Mouse (Mus musculus) adrenal gland, postnatal 25 days (tissue): ENCODE results near the gene Ptpre. TPM values are rescaled to one million over a fixed set of nuclear protein-coding genes. Genes with fewer than 3 reads are reported as not detected.
"Not testable (repeated sequence)": the region's sequence is repeated elsewhere in the genome, so short reads cannot be mapped to it uniquely, and the experiment has no call there.

Experiments used
- DNase-seq: peaks from one replicate; pipeline ENCODE4 v3.0.0; 2021; ENCODE audit warnings: mixed read lengths
- long read RNA-seq: library from polyadenylated mRNA; stranded (forward); transcript quantifications from one replicate; pipeline ENCODE4 v2.0.0, GENCODE M21; 2021
- total RNA-seq: library from RNA; stranded (reverse); gene quantifications from 2 replicates; pipeline ENCODE4 v1.2.3, GENCODE M21; 2021

Gene Ptpre
- total RNA-seq = 6.5 and 8.1 TPM in 2 replicates
- long read RNA-seq, full-length matches to known transcripts = 3 of 6 reads
- long read RNA-seq, partial matches to known transcripts = 0 of 6 reads
- long read RNA-seq, other reads (novel, unspliced or antisense) = 3 of 6 reads

DNA sequence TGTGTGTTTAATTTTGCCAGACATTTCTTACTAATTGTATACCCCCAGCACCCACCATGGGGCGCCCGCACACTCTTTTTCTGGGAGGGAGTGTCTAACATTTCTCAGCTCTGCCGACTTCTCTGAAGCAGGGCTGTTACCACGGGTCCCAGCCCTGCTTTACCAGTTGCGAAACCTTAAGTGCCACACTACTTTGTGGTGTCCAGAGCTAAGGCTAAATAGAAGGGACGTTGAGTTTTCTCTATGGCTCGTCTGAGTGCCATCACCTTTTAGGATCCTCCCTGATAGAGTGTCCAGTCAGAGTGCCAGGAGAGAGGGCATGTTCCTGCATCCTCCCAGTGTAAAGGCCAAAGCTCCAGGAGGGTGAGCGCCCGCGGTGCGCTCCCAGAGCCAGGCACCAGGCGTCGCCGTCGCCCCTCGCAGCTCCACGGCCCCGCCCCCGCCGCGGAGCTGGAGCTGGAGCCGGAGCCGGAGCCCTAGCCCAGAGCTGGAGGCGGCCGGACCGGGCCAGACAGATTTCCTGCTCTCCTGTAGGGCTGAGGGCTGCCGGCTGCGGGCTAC lies at the start of gene Ptpre:
TSS of gene Ptpre (plus strand) at position 141 of the 561 bp plus-strand sequence.
- peak; percentile 92 for DNase-seq

DNA sequence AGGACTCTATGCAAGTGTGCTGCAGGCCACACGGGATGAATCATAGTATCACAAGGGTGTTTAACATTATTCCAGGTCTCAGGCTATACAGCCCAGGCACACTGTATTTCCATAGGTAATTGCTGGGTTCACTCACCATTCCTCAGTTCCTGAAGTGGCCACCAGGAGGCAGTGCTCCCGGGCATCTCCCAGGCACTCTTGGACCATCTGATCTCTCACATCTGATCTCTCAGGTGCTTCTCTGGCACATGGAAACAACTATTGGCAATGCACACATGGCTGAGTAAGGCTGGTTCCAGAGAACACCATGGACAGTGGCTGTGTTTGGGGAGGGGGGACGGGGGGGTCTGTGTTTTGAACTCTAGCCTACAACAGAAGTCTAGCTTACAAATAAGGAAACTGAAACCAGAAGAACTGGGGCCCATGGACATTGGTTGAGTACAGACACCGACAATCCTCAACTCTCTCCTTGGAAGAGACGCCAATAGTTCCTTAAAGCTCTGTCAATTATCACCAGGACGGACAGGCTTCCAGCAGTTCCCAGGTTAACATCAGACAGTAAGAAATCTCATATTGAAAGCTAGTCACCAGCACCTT lies 49.0 kb upstream of the Ptpre start:
- no peak for DNase-seq

DNA sequence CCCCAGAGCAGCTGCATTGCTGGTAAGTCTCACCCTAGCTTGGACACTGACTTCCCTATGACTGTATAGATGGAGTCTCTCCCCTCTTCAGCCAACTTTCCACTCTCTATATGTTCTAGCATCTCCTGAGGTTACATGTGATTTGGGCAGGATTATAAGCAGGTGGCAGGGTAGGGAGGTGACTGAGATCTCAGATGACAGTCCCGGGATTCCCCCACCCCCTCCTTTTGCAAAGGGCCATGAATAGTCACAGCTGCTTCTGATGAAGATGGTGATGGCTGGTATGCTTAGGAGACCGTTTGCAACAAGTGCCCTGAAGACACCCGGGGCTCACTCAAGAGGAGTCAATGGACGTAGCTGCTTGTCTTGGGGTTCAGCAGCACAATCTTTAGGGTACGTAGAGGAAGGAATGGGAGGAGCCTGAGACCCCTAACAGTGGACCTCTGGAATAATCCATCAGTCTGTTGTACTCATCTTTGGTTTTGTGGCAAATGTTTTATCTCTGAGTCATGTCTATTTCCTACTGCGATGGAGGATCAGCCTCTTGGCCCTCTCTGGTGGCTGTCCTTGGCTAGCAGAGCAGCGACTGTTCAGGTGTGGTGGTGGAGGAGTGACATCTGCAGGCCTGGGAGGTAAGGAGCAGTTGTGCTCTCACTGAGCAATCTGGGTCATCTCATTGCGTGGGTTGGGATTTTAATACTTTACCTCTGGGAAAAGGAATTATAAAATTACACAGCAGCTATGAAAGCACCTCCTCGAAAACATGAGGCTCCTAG lies 47.4 kb upstream of the Ptpre start:
- no peak for DNase-seq

DNA sequence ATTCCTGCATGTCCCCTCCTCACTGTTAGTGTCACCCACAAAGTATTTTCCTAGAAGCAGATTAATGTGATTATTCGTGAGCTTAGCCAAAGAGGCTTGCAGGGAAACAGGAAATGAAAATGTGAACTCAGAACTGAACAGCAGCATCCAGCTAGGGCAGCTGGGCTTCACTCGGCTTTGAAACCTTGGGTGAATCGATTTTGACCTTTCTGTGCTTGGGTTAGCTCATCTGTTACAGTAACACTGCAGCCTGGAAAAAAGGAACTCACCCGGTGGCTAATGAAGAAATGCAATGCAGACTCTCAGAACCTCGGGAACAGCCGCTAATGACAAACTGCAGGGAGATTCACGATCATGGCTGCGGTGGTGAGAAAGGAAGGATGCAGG lies 46.8 kb upstream of the Ptpre start:
- no peak for DNase-seq

DNA sequence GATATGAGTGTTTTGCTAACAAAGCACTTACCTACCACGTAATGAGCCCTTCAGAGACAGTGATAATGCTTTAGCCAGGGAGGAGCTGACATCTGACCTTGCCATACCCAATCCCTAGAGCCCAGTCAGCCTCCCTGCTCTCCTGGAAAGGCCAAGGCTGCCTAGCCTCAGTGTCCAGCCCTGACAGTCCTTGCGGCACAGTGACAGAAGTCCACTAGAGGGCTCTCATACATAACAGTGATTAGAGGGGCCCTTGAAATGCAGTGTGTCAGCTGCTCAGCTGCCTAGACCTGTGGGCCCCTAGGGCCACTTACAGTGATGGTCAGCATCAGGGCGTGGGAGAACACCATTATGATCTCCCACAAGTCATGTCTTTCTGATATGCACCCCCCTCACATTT lies 42.0 kb upstream of the Ptpre start:
- peak; percentile 38 for DNase-seq

DNA sequence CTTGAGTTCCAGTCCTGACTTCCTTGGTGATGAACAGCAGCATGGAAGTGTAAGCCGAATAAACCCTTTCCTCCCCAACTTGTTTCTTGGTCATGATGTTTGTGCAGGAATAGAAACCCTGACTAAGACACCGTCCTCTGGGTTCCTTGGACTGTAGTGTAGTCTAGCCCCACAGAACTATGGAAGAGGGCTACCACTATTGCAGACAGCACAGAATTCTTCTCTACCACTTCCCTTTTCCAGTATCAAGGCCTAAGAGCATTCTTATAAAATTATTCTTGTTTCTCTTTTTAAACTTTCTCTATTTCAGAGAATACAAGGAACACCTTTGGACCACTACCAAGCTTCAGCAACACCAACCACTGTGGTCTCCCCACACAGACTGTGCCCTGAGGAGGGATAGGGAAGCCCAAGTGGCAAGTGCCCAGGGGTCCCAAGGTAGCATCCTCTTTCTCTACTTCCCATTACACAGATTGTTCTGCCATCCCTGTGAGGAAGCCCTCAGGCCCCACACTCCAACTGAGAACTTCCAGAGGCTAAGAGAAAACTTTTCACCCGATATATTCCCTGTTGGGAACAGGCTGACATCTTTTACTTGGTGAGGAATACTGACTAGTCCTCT lies 38.6 kb upstream of the Ptpre start:
- no peak for DNase-seq

DNA sequence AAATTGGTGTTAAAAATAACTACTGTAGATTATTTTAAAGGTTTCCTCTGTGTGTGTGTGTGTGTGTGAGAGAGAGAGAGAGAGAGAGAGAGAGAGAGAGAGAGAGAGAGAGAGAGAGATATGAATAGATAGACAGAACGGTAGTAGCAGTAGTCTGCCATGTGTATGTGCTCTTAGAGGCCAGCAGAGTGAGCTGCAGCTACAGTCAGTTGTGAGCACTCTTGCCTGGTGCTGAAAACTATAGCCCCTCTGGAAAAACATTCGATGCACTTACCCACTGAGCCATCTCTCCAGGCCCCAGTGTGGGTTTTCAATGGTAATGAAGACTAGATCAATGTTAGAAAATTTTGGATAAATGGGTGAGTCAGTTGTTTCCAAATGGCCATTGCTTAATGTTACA lies 37.9 kb upstream of the Ptpre start:
- no peak for DNase-seq

DNA sequence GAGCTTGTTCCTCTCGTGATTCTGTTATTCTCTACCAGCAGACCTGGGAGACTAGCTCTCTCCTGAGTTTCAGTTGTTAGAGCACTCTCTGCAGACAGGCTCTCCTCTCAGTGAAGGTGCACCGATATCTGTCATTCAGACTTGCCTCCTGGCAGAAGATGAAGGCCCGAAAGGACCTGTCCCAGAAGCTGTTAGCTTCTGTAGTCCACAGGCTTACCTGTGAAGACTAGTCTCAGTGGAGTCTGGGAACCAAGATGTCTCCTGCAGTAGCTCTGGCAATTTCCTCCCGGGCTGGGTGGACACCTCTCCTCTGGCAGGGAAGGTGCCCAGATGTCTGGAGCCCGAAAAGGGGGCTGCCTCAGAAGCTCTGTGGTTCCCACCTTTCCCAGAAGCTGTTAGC lies 30.8 kb upstream of the Ptpre start:
- DNase-seq = not testable (repeated sequence)

DNA sequence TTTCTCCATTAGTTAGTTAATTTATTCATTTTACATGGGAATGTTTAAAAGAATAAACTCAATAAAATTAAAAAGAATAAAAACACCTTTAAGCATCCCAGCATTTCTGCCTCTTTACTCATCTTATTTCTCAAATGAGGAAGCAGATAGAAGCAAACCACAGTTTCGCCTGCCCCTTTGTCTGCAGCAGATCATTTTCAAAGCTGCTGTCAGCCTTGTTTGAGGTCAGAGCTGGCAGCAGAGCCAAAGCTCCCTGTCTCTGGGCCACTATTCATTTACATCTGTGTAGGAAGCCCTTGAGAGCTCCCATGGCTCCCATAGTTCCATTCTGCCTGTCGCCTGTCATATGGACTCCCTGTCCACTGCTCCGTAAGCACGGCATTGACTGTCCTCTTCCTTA lies 28.7 kb upstream of the Ptpre start:
- no peak for DNase-seq

DNA sequence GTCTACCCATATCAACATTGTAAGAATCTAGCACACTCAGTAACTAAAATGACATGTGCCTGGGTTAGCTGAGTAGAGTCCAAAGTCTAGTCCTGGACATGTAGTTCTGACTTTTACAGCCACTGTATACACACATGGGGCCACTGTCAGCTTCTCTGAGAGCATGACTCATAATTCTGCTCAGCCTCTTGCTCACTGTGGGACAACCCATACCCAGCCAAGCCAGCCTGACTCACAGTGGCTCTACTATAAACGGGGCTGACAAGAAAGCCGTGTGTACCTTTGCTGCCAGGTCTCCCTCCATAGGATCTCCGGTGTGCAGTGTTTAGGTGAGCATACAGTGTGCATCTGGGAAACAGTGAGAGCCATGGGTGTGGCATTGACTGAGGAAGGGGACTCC lies 28.0 kb upstream of the Ptpre start:
- peak; percentile 46 for DNase-seq

DNA sequence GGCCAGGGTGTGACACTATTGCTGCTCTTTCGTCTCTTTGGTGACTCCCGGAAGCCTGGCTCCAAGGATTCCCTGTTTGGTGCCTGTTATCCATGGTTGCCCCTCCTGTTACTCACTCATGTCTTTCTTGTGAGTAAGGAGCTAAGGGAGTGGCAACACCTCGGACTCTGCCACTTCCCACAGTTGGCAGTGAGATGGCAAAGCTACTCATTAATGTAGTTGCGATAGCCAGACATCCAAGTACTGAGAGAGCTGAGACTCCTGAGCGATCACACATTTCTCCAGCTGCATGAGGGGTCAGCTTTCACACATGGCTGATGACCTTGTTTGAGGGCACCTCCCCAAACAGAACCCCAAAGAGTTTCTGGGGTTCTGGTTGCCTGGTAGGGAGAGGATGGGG lies 26.9 kb upstream of the Ptpre start:
- DNase-seq = no peak

DNA sequence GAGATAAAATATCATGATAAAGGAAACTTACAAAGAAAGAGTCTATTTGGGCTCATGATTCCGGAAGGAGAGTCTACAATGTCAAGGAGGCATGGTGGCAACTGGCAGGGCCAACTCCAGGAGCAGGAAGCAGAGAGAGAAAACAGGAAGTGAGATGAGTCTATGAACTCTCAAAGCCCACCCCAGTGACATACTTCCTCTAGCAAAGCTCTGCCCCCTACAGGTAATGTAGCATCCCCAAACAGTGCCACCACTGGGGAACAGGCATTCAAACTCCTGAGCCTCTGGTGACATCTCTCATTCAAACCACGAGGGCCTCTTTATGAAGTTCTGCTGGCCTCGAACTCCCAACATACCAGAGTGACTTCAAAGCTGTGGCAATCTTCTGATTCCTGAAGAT lies 25.6 kb upstream of the Ptpre start:
- DNase-seq = no peak

DNA sequence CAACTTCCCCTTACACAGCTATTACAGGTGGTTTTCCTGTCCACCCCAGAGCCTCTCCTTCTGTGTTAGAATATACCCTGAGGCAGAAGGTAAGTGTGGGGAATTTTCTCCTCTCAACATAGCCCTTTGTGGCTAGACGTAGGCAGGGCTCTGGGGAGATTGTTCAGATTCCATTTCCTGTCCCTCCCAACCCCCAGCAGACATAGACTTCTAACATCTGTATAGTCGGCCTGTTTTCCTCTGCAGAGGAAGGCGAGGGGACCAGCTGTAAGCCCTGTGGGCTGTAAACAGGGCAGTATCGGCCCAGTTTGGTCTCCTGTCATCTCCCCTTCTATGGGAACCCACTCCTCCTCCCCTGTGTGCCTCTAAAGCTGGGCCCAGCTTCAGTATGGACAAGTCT lies 20.1 kb upstream of the Ptpre start:
- DNase-seq = no peak

DNA sequence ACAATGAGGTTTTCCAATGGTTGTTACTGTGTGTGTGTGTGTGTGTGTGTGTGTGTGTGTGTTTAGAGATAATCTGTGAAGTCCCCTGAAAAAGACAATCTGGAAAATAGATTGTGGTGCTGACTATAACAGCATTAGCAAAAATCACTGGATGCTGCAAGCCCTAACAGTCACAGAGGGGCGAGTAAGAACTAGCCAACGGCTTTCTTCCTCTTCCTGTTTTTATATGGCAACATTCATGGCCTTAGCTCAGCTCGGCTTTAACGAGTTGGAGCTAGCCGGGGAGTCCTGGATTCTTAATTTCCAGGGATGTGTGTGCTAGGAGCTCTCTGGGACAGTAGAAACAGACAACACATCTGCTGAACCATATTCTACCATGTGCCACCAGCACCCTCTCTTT lies 17.0 kb upstream of the Ptpre start:
- no peak for DNase-seq

DNA sequence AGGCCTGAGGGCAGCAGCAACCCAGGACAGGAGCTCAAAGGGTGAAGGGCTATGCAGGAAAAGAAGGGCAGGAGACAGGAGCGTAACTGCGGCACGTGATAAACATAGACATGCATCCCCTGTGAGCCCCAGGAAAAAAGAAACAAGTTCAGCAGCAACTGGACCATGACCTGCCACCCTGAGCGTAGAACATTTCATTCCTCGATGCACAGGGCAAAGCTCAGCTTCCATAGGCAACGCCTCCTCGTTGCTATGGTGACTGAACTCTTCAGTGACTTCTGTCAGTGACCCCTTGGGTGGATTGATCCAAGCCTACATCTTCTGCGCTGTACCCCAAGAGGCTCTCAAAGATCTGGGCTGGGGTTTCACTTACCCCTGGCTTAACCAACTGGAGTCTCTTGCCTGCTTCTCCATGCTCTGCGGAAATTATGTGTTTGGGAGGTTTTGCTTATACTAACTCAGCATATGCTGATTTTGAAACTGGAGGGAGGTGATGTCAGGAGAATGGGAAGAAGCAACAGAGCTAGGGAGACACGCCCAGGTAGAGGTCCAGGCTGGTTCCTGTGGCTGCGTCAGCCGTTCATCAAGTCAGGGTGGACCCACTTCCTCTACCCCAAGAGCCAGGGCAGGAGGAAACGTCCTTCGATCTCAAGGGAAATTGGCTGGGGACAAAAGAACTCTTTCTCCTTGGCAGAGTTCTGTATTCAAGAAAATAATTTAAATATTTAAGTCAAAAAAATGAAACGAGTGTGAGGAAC lies 15.3 kb upstream of the Ptpre start:
- DNase-seq = no peak

DNA sequence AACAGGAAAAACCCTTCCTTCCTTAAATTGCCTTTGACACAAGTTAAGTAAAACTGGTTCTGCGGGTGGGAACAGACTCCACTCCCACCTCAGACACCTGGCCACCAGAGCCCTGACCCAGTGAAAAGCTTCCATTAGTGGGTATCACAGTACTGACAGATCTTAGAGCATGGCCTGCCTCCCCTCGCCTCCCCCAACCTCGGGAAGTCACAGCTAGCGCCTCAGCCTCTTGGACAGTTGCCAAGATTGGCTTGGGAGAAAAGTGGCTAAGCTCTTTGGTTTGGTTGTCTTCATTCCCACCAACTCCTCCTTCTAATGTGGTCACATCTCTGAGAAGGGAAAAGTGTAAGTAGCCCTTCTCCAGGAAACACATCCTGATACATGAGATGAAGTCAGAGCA lies 13.3 kb upstream of the Ptpre start:
- DNase-seq = no peak

DNA sequence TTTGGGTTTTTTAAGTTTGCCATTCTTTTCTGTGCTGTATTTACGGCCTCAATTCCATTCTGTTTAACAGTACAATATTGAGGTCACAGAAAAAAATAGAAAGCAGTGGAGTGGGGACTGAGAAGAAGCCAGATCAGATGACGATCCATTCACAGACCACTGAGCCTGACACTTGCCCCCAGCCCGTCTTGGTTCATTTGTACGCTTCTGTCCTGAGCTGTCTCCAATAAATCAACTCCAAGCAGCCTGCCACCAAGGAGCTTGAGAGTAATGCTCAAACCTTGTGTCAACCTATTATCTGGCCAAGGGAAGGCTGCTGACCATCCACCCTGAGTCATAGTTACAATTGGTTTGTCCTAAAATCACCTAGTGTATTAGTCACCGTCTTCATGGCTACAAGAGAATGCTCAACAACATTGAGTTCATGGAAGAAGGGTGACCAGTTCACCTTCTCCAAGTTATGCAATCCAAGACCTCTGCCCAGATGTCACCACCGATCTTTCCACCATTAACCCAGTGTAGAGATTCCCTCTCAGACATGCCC lies 12.8 kb upstream of the Ptpre start:
- no peak for DNase-seq

DNA sequence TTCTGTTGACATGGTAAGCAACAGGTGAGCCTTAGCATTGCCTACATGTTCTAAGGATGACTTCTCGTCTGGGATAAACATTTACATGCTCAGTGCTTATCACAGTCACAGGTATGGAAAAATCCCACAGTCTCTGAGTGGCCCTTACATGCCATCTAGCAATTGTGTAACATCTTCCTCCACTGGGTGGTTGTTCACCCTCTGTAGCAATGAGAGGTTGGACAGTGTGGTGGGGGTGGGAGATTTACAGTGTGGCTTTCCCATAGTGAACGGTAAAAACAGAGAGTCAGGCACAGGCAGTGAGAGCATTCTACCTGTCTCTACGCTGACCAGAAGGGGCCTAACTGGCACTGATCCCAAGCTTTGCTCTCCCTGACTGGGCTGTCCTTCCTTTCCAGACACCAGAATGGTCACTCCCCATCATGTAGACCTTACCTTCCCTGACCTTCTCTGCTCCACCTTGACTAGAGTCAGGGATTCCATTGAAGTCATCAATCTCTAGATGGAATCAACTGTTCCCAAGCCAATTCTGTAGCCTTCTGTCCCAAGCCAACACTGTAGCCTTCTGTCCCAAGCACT lies 10.6 kb upstream of the Ptpre start:
- DNase-seq = no peak

DNA sequence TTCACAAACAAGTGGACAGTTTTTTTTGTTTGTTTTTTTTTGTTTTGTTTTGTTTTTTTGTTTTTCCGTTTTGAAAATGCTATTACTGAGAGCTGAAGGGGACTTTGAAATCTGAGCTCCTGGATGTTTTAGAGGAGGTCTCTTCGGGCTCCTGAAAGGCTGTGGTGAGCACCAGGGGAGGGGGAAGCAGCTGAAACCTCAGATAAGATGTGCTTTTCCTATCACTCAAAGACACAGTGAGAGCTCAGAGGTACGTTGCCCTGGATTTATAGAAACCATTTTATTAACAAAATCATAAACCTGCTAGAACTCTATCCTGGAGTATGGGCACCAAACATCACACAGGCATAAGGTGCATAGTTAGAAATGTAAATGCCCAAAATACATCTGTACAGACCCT lies 10.1 kb upstream of the Ptpre start:
- DNase-seq = no peak

DNA sequence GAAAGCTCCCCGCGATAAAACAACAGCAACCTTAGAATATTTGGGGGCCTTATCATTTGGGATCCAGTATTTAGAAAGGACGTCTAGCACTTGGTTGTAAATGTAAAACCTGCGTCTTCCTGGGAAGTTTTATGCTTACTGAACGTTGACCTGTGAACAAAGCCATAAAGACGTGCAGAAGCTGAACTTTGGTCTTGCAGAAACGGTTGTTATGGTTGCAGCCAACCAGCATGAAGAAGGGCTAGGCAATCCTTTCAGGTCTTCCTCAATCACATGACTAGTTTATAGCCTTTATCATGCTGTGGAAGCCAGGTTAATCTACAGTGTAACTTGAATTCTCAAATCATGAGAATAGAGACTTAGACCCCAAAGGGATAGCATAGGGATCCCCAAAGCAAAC lies 8.8 kb upstream of the Ptpre start, which contains the start of gene Clrn3:
TSS of gene Clrn3 (minus strand) at position 140 of the 400 bp plus-strand sequence.
- no peak for DNase-seq

DNA sequence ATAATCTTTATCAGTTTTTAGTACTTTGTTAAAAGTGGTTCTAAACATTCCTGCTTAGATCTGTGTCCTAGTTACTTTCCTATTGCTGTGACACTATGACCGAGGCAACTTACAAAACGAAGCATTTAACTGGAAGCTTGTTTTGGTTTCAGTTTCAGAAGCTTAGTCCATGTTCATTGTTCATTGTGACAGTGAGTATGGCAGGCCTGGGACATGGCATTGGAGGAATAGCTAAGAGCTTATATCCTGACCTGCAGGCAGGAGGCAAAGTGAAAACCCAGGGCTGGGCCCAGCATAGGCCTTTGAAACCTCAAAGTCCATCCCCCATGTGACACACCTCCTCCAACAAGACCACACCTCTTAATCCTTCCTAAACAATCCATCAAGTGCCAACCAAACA lies 8.2 kb upstream of the Ptpre start:
- DNase-seq = no peak
